Mouse (Mus musculus): ENCODE data around the gene Gsdmc3. TPM values are rescaled to one million over a fixed set of nuclear protein-coding genes. Genes with fewer than 3 reads are reported as not detected.
"Not testable (repeated sequence)": the region's sequence is repeated elsewhere in the genome, so short reads cannot be mapped to it uniquely, and the experiment has no call there.

Gsdmc3 gene
- total RNA-seq (2014; rRNA removed) (not detected in 2 replicates), polyA plus RNA-seq (2012; rRNA removed) (not detected in 2 replicates)

- DNase-seq (ENCODE audit: extremely low read depth, low read depth, low spot score); H3K79me2 ChIP-seq (ENCODE audit: control insufficient read depth, insufficient read depth, low read length); H3K4me1 ChIP-seq (ENCODE audit: control insufficient read depth, insufficient read depth, low read length); H3K27me3 ChIP-seq (ENCODE audit: control insufficient read depth, insufficient read depth, low read length); H3K4me3 ChIP-seq (ENCODE audit: insufficient read depth, low read depth, low read length); H3K36me3 ChIP-seq (ENCODE audit: control insufficient read depth, insufficient read depth, low read length); H3K9ac ChIP-seq (ENCODE audit: low read depth, low read length); H3K27ac ChIP-seq (replicated peaks; ENCODE audit: insufficient read depth, low read depth, low read length): not testable (repeated sequence)
- 98% methylated on average over 1 of the region's 3 CpGs for WGBS
Observed at GRCm38 (mm10) chr15:63878458-63878857, at the start of gene Gsdmc3. Gene Gsdmc3 (minus strand): TSS chr15:63878558.

- Histone ChIP-seq H3K36me3 (ENCODE audit: control insufficient read depth, insufficient read depth, low read length) (peaks cover 13% of the 10 kb centered on the region; the same call in 1 of the 2 replicates), H3K79me2 (ENCODE audit: control insufficient read depth, insufficient read depth, low read length) (no peaks in the 10 kb centered on the region), H3K27me3 (ENCODE audit: control insufficient read depth, insufficient read depth, low read length) (no peaks in the 10 kb centered on the region), H3K4me3 (ENCODE audit: insufficient read depth, low read depth, low read length) (no peak overlapping the region), H3K27ac (replicated peaks; ENCODE audit: insufficient read depth, low read depth, low read length) (no peak overlapping the region), H3K9ac (ENCODE audit: low read depth, low read length) (no peak overlapping the region), H3K4me1 (ENCODE audit: control insufficient read depth, insufficient read depth, low read length) (no peaks in the 10 kb centered on the region)
- no peak for DNase-seq (ENCODE audit: extremely low read depth, low read depth, low spot score)
- TF ChIP-seq CTCF (IDR thresholded peaks at IDR 0.05; ENCODE audit: low read depth, low read length) (no peak), POLR2A (IDR thresholded peaks at IDR 0.05; ENCODE audit: extremely low read depth, insufficient read depth, low read length) (no peak)
- WGBS, result 79% methylated on average over 3 of the region's 3 CpGs
Observed at GRCm38 (mm10) chr15:63926201-63926600, 47.8 kb upstream of the Gsdmc3 start.

GRCm38 (mm10) chr15:63924484-63924883, 46.1 kb upstream of the Gsdmc3 start:
- no peak overlapping the region for H3K27ac ChIP-seq (replicated peaks; ENCODE audit: insufficient read depth, low read depth, low read length)
- no peaks in the 10 kb centered on the region for H3K27me3 ChIP-seq (ENCODE audit: control insufficient read depth, insufficient read depth, low read length)
- WGBS, result 74% methylated on average over 1 of the region's 1 CpGs
- peaks cover 5% of the 10 kb centered on the region; the same call in 1 of the 2 replicates for H3K36me3 ChIP-seq (ENCODE audit: control insufficient read depth, insufficient read depth, low read length)
- H3K9ac ChIP-seq (ENCODE audit: low read depth, low read length), result no peak overlapping the region
- H3K4me3 ChIP-seq (ENCODE audit: insufficient read depth, low read depth, low read length), result no peak overlapping the region
- no peak for DNase-seq (ENCODE audit: extremely low read depth, low read depth, low spot score)
- H3K79me2 ChIP-seq (ENCODE audit: control insufficient read depth, insufficient read depth, low read length), result no peaks in the 10 kb centered on the region
- TF ChIP-seq CTCF (IDR thresholded peaks at IDR 0.05; ENCODE audit: low read depth, low read length), result no peak
- TF ChIP-seq POLR2A (IDR thresholded peaks at IDR 0.05; ENCODE audit: extremely low read depth, insufficient read depth, low read length), result no peak
- no peaks in the 10 kb centered on the region for H3K4me1 ChIP-seq (ENCODE audit: control insufficient read depth, insufficient read depth, low read length)

DNA sequence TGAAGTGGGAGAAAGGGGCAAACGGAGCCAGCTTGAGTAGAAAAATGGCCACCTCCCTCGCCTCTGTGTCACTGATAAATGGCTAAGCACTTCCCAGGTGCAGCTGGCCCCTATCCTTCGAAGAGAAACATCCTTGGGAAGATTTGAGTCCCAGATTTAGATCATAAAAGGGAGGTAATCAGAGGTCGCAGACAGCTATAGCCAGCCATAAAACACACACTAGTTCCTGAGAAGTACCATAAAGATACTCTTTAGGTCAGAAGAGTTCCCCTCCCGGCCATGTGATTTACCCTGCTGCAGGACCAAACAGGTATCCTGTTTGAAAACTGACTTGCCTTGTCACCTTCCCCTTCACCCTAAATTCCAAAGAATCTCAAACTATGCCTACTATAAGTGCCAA, 43.3 kb upstream of the Gsdmc3 start:
- DNase-seq (ENCODE audit: extremely low read depth, low read depth, low spot score); H3K9ac ChIP-seq (ENCODE audit: low read depth, low read length); H3K27ac ChIP-seq (replicated peaks; ENCODE audit: insufficient read depth, low read depth, low read length); H3K27me3 ChIP-seq (ENCODE audit: control insufficient read depth, insufficient read depth, low read length); H3K36me3 ChIP-seq (ENCODE audit: control insufficient read depth, insufficient read depth, low read length); H3K4me3 ChIP-seq (ENCODE audit: insufficient read depth, low read depth, low read length); H3K4me1 ChIP-seq (ENCODE audit: control insufficient read depth, insufficient read depth, low read length); H3K79me2 ChIP-seq (ENCODE audit: control insufficient read depth, insufficient read depth, low read length): not testable (repeated sequence)
- 74% methylated on average over 3 of the region's 5 CpGs for WGBS

GRCm38 (mm10) chr15:63919728-63920127, 41.4 kb upstream of the Gsdmc3 start:
- H3K4me1 ChIP-seq (ENCODE audit: control insufficient read depth, insufficient read depth, low read length); H3K36me3 ChIP-seq (ENCODE audit: control insufficient read depth, insufficient read depth, low read length); H3K4me3 ChIP-seq (ENCODE audit: insufficient read depth, low read depth, low read length); H3K27me3 ChIP-seq (ENCODE audit: control insufficient read depth, insufficient read depth, low read length); DNase-seq (ENCODE audit: extremely low read depth, low read depth, low spot score); H3K27ac ChIP-seq (replicated peaks; ENCODE audit: insufficient read depth, low read depth, low read length); H3K9ac ChIP-seq (ENCODE audit: low read depth, low read length); H3K79me2 ChIP-seq (ENCODE audit: control insufficient read depth, insufficient read depth, low read length): not testable (repeated sequence)
- WGBS, result 76% methylated on average over 2 of the region's 2 CpGs

DNA sequence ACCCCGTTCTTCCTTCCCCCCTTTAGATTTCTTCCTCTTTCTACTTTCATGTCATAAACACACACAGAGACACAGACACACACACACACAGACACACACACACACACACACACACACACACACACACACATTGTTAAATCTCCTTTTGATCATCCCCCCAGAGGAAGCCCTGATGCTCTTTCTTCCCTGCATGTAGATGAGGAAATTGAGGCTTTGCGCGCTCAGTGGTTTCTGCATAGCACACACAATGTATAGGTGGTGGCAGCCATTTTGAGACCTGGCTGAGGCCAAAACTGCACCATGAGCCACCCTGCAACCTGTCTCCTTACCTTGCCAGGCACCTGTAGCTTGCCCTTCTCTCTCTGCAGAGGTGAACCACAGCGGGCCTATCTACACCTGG, 38.2 kb upstream of the Gsdmc3 start:
- H3K4me1 ChIP-seq (ENCODE audit: control insufficient read depth, insufficient read depth, low read length); DNase-seq (ENCODE audit: extremely low read depth, low read depth, low spot score); H3K4me3 ChIP-seq (ENCODE audit: insufficient read depth, low read depth, low read length); H3K27ac ChIP-seq (replicated peaks; ENCODE audit: insufficient read depth, low read depth, low read length); H3K27me3 ChIP-seq (ENCODE audit: control insufficient read depth, insufficient read depth, low read length); H3K36me3 ChIP-seq (ENCODE audit: control insufficient read depth, insufficient read depth, low read length); H3K9ac ChIP-seq (ENCODE audit: low read depth, low read length); H3K79me2 ChIP-seq (ENCODE audit: control insufficient read depth, insufficient read depth, low read length): not testable (repeated sequence)
- WGBS, result 86% methylated on average over 4 of the region's 4 CpGs

DNA sequence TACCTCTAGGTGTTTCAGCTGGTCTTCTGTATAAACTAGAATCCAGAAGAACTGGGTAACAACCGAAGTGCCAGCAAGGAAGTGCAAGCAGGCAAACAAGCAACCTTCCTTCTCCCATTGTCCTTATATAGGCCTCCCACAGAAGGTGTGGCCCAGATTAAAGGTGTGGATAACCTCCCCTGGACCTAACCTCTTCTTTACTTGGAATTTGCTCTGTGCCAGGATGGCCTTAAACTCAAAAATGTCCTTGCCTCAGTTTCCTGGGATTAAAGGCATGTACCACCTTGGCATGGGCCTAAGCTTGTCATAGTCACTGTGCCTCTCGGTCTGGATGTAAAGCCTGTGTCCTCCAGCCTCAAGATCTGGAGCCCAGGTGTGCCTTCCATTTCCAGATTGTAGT, 33.8 kb upstream of the Gsdmc3 start, which contains the start of gene Gsdmc4:
Gene Gsdmc4, minus strand, starts transcription at position 101 of the 400 bp plus-strand sequence.
- not testable (repeated sequence) for H3K27ac ChIP-seq (replicated peaks; ENCODE audit: insufficient read depth, low read depth, low read length); H3K79me2 ChIP-seq (ENCODE audit: control insufficient read depth, insufficient read depth, low read length); H3K4me3 ChIP-seq (ENCODE audit: insufficient read depth, low read depth, low read length); H3K27me3 ChIP-seq (ENCODE audit: control insufficient read depth, insufficient read depth, low read length); DNase-seq (ENCODE audit: extremely low read depth, low read depth, low spot score); H3K36me3 ChIP-seq (ENCODE audit: control insufficient read depth, insufficient read depth, low read length); H3K9ac ChIP-seq (ENCODE audit: low read depth, low read length); H3K4me1 ChIP-seq (ENCODE audit: control insufficient read depth, insufficient read depth, low read length)
- 74% methylated on average over 2 of the region's 2 CpGs for WGBS

- not testable (repeated sequence) for H3K9ac ChIP-seq (ENCODE audit: low read depth, low read length); H3K27ac ChIP-seq (replicated peaks; ENCODE audit: insufficient read depth, low read depth, low read length); H3K79me2 ChIP-seq (ENCODE audit: control insufficient read depth, insufficient read depth, low read length); H3K4me1 ChIP-seq (ENCODE audit: control insufficient read depth, insufficient read depth, low read length); DNase-seq (ENCODE audit: extremely low read depth, low read depth, low spot score); H3K27me3 ChIP-seq (ENCODE audit: control insufficient read depth, insufficient read depth, low read length); H3K4me3 ChIP-seq (ENCODE audit: insufficient read depth, low read depth, low read length); H3K36me3 ChIP-seq (ENCODE audit: control insufficient read depth, insufficient read depth, low read length)
Observed at GRCm38 (mm10) chr15:63909896-63910295, 31.5 kb upstream of the Gsdmc3 start.

Measured in liver, adult 2 months (tissue).